Mouse (Mus musculus): ENCODE data around the gene Acot3. TPM values are rescaled to one million over a fixed set of nuclear protein-coding genes. Genes with fewer than 3 reads are reported as not detected.
"Not testable (repeated sequence)": the region's sequence is repeated elsewhere in the genome, so short reads cannot be mapped to it uniquely, and the experiment has no call there.

The Acot3 gene
- polyA plus RNA-seq, 1 experiment from 2014 or later: 0.34 TPM

DNA sequence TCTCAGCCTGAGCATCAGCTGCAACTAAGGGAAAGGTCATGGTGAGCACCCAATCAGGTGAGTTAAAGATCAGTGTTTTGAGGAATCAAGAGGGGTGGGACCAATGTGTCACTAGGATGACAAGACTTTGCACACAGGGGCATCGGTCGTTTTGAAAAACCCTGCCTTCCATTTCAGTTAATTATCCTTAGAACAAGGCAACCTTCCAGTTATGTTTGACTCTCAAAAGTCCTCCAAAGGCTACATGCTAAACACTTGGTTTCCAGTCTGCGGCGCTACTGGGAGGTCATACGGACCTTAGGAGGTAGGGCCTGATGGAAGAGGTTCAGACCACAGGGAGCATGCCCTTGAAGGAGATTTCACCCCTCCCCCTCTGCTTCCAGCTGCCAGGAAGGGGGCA lies 1.2 kb upstream of the Acot3 start:
- not testable (repeated sequence) for H3K9me3 ChIP-seq (replicated peaks); H3K4me2 ChIP-seq (replicated peaks); H3K9ac ChIP-seq; H3K4me1 ChIP-seq; H3K36me3 ChIP-seq; H3K4me3 ChIP-seq; H3K27ac ChIP-seq; ATAC-seq (ENCODE audit: low FRiP score)
- H3K27me3 ChIP-seq: peaks cover 29% of the 10 kb centered on the region
- 86% methylated on average over 5 of the region's 5 CpGs for WGBS

DNA sequence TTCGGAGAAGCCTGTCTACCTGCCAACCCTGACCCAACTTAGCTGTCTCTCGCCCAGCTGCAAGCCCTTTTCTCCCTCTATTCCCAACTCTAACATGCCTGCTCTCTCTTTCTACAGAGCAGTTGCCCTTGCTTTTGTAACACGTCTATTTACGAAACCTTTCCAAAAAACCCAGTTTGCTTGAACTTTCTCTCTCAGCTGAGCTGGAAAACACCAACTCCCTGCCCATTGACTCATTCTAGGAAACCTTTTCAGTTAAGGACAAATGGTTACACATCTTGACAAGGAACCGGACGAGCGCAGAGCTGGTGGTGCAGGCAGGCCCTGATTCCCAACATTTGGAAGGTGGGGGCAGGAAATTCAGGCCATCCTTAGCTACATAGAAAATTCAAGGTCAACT lies 665 bp downstream of the Acot3 start:
- H3K9me3 ChIP-seq (replicated peaks): peaks cover 7% of the 10 kb centered on the region; the same call in 1 of the 2 replicates
- no peak overlapping the region for H3K27ac ChIP-seq
- peaks cover 4% of the 10 kb centered on the region for H3K4me1 ChIP-seq
- ATAC-seq (ENCODE audit: low FRiP score): no peak
- no peak overlapping the region for H3K4me2 ChIP-seq (replicated peaks)
- H3K27me3 ChIP-seq: peaks cover 29% of the 10 kb centered on the region
- no peaks in the 10 kb centered on the region for H3K36me3 ChIP-seq
- no peak overlapping the region for H3K4me3 ChIP-seq
- 91% methylated on average over 7 of the region's 7 CpGs for WGBS
- H3K9ac ChIP-seq: no peak overlapping the region

DNA sequence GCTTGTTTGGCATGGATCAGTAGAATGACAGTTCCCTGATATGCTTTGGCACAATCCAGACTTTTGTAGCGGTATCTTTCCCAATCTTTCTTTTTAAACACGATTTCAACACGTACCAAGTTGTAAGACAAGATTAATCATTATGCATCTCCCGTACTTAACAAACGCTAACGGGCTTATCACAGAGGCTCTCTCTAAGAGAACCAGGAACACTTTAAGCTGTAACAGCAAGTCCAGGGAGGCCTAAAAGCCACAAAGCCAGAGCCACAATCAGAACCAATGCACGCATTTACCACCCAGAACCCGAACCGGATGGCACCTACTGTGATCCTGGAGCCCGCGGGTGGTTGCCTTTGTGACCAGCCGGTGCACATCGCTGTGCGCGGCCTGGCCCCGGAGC lies 1.2 kb downstream of the Acot3 start:
- Histone ChIP-seq H3K27me3 (peaks cover 29% of the 10 kb centered on the region), H3K4me2 (replicated peaks) (peak overlapping the region; percentile 84), H3K4me3 (peak overlapping the region; percentile 49), H3K4me1 (peaks cover 4% of the 10 kb centered on the region), H3K9me3 (replicated peaks) (peaks cover 1% of the 10 kb centered on the region; the same call in 1 of the 2 replicates), H3K27ac (no peak overlapping the region), H3K36me3 (no peaks in the 10 kb centered on the region), H3K9ac (peak overlapping the region; percentile 60)
- ATAC-seq (ENCODE audit: low FRiP score): no peak
- 17% methylated on average over 16 of the region's 16 CpGs for WGBS

DNA sequence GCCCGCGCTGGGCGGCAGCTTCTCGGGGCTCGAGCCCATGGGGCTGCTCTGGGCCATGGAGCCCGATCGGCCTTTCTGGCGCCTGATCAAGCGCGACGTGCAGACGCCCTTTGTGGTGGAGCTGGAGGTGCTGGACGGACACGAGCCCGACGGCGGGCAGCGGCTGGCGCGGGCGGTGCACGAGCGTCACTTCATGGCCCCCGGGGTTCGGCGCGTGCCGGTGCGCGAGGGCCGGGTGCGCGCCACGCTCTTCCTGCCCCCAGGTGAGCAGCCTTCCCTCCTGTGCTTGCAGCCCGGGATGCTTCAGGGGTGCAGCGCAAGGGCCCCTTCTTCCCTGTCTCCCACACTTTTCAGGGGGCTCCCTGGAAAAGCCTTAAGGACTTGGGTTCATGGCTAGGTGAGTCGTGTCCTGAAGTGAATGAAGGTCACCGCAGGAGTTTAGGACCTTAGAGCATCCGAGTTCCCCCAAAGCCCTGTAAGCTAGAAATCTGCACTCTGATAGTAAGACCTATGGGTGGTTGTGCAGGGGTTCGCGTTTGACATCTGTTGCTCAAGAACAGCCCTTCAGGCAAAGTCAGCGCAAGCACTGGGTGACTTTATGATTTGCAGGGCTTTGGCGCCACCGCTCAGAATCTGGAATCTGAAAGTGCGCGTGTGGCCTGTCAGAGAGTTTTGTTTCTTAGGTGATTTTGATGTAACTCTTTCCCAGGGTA lies 1.9 kb downstream of the Acot3 start:
- Histone ChIP-seq H3K9ac (peak overlapping the region; percentile 60), H3K27ac (no peak overlapping the region), H3K9me3 (replicated peaks) (no peaks in the 10 kb centered on the region; the same call in 1 of the 2 replicates), H3K4me1 (peaks cover 4% of the 10 kb centered on the region), H3K36me3 (no peaks in the 10 kb centered on the region), H3K4me3 (peak overlapping the region; percentile 49), H3K27me3 (peaks cover 29% of the 10 kb centered on the region), H3K4me2 (replicated peaks) (peak overlapping the region; percentile 84)
- no peak for ATAC-seq (ENCODE audit: low FRiP score)
- 5% methylated on average over 26 of the region's 46 CpGs for WGBS

DNA sequence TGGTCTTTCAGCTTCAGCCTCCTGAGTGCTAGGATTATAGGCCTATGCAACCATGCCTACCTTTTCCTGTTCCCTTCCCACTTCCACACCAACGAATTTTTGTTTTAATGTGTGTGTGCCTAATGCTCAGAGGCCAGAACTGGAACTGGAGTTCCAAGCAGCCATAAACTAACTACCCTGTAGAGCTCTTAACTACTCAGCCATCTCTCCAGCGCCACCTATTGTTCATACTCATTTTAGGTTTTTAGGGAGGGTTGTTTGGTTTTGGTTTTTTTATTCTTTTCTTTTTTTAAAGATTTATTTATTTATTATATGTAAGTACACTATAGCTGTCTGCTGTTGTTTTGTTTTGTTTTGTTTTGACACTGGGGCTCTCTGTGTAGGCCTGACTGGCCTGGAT lies 9.0 kb downstream of the Acot3 start:
- 31% methylated on average over 2 of the region's 2 CpGs for WGBS
- Histone ChIP-seq H3K27me3 (no peaks in the 10 kb centered on the region), H3K9ac (no peak overlapping the region), H3K36me3 (no peaks in the 10 kb centered on the region), H3K27ac (no peak overlapping the region), H3K4me3 (no peak overlapping the region), H3K4me2 (replicated peaks) (no peak overlapping the region), H3K4me1 (no peaks in the 10 kb centered on the region), H3K9me3 (replicated peaks) (no peaks in the 10 kb centered on the region)
- no peak for ATAC-seq (ENCODE audit: low FRiP score)

DNA sequence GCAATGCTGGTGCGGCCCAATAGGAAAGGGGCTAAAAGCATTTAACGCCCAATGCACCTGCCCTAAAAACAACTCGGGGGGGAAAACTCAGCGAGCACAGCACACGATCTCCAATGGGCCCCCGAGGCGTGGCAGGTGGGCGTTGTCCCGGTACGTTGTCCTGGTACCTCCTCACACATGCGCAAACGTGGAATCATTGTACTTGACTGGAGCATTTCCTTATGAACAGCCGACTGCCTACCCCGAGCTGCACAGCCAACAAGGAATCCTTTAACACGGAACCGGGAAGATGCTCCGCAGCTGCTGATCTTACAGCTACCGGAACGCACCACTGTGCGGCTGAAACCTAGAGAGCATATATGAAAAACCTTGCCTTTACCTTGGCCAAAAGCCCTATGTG lies 10.4 kb downstream of the Acot3 start:
- Histone ChIP-seq H3K4me1 (no peaks in the 10 kb centered on the region), H3K4me2 (replicated peaks) (no peak overlapping the region), H3K4me3 (no peak overlapping the region), H3K27me3 (peaks cover 7% of the 10 kb centered on the region; the same call in 1 of the 2 replicates), H3K36me3 (no peaks in the 10 kb centered on the region), H3K9ac (no peak overlapping the region), H3K9me3 (replicated peaks) (no peaks in the 10 kb centered on the region), H3K27ac (no peak overlapping the region)
- WGBS: 94% methylated on average over 20 of the region's 20 CpGs
- ATAC-seq (ENCODE audit: low FRiP score): no peak

DNA sequence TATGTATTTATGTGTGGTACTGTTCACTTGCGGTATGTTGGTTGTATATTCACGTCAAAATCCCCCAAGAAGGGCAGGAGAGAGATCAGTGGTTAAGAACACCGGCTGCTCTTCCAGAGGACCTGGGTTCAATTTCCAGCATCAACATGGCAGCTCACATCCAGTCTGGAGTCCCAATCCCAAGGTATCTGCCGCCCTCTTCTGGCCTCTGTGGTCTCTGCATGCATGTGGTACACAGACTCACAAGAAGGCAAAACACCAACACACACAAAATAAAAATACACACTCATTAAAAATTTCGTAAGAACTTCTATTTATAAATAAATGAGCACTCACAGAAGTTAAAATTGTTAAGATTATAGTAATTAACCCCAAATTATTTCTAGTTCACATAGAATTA lies 11.3 kb downstream of the Acot3 start:
- Histone ChIP-seq H3K36me3 (no peaks in the 10 kb centered on the region), H3K4me3 (no peak overlapping the region), H3K9me3 (replicated peaks) (no peaks in the 10 kb centered on the region), H3K9ac (no peak overlapping the region), H3K27ac (no peak overlapping the region), H3K4me1 (no peaks in the 10 kb centered on the region), H3K27me3 (peaks cover 16% of the 10 kb centered on the region), H3K4me2 (replicated peaks) (no peak overlapping the region)
- WGBS: 65% methylated on average over 5 of the region's 5 CpGs
- no peak for ATAC-seq (ENCODE audit: low FRiP score)

DNA sequence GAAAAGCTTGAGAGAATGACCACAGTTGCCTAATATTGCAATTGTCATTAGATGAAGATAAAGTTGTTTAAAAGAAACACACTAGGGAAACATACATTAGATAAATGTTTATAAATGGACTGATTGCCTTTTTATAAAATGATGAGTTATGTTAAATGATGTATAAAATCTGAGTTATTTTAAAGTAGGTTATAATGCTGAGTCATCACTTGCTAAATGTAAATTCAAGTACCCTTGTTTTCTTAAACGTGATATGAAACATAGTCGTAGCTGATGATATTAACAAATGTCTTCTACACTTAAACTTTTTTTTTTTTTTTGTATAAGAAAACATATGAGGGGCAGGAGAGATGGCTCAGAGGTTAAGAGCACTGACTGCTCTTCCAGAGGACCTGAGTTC lies 11.9 kb downstream of the Acot3 start:
- H3K36me3 ChIP-seq: no peaks in the 10 kb centered on the region
- ATAC-seq (ENCODE audit: low FRiP score): no peak
- no peak overlapping the region for H3K27ac ChIP-seq
- WGBS: 88% methylated on average over 2 of the region's 2 CpGs
- H3K9me3 ChIP-seq (replicated peaks): no peaks in the 10 kb centered on the region
- H3K9ac ChIP-seq: no peak overlapping the region
- H3K4me2 ChIP-seq (replicated peaks): no peak overlapping the region
- H3K4me3 ChIP-seq: no peak overlapping the region
- H3K4me1 ChIP-seq: no peaks in the 10 kb centered on the region
- peaks cover 22% of the 10 kb centered on the region for H3K27me3 ChIP-seq

DNA sequence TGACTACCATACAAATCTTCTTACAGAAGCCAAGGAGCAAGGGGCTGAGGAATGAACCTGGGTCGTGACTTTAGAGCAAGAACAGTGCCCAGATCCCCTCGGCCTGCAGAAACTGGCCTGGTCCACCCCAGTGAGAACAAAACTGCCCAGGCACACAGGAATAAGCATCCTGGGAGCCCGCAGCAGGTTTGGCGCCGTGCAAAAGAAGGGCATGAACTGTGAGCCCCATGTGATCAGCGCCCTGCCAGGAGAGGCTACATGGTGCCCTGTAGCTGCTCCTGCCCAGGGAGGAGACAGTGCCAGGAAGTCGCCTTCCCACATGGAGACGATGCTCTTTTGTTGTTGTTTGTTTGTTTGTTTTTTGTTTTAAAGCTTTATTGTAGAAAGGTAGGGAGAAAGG lies 12.7 kb downstream of the Acot3 start:
- H3K9ac ChIP-seq: no peak overlapping the region
- H3K4me3 ChIP-seq: no peak overlapping the region
- H3K27me3 ChIP-seq: peaks cover 28% of the 10 kb centered on the region
- no peak overlapping the region for H3K4me2 ChIP-seq (replicated peaks)
- H3K4me1 ChIP-seq: no peaks in the 10 kb centered on the region
- WGBS: 70% methylated on average over 8 of the region's 8 CpGs
- no peaks in the 10 kb centered on the region for H3K36me3 ChIP-seq
- no peak overlapping the region for H3K27ac ChIP-seq
- ATAC-seq (ENCODE audit: low FRiP score): no peak
- H3K9me3 ChIP-seq (replicated peaks): no peaks in the 10 kb centered on the region

DNA sequence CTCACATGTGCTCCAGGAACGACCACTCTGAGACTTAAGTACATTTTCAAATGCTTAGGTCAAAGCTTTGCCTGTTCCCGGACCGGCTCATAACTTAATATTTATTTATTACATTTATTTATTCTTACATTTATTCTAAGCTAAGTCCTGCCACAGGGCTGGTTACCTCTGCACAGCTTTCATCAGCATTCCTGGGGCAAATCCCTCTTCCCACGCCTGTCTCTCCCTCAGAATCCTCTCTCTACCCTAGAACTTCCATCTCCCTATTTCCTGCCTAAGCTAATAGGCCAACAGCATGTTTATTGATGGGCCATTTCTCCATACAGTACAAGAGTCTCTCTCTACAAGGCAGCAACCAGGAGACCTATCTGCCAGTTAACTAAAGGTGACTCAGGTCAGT lies 15.8 kb downstream of the Acot3 start:
- Histone ChIP-seq H3K27ac (no peak overlapping the region), H3K9ac (no peak overlapping the region), H3K4me1 (no peaks in the 10 kb centered on the region), H3K36me3 (no peaks in the 10 kb centered on the region), H3K4me3 (no peak overlapping the region), H3K9me3 (replicated peaks) (no peaks in the 10 kb centered on the region), H3K4me2 (replicated peaks) (no peak overlapping the region), H3K27me3 (peaks cover 45% of the 10 kb centered on the region)
- 84% methylated on average over 4 of the region's 4 CpGs for WGBS
- ATAC-seq (ENCODE audit: low FRiP score): no peak

DNA sequence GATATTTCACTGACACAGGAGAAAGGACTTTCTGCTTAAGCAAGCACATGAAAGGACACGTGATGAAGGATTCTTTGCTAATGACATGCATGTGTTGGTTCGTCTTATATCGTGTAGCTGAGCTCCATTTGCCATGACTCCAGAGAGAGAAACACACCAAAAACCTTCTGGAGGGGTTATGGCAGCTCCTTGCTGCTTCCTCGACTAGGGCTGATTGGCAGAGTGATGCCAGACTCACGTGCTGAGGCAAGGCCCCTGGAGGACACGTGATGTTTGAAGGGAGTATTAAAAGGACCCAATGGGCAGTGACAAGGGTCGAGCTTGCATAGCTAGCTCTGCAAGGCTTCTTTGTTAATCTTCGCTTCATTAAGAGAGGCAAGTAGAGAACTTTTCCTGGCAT lies 16.4 kb downstream of the Acot3 start:
- H3K36me3 ChIP-seq: no peaks in the 10 kb centered on the region
- peaks cover 45% of the 10 kb centered on the region for H3K27me3 ChIP-seq
- no peaks in the 10 kb centered on the region for H3K4me1 ChIP-seq
- no peak for ATAC-seq (ENCODE audit: low FRiP score)
- WGBS: 58% methylated on average over 8 of the region's 8 CpGs
- H3K9me3 ChIP-seq (replicated peaks): no peaks in the 10 kb centered on the region
- H3K9ac ChIP-seq: no peak overlapping the region
- no peak overlapping the region for H3K27ac ChIP-seq
- no peak overlapping the region for H3K4me2 ChIP-seq (replicated peaks)
- no peak overlapping the region for H3K4me3 ChIP-seq

DNA sequence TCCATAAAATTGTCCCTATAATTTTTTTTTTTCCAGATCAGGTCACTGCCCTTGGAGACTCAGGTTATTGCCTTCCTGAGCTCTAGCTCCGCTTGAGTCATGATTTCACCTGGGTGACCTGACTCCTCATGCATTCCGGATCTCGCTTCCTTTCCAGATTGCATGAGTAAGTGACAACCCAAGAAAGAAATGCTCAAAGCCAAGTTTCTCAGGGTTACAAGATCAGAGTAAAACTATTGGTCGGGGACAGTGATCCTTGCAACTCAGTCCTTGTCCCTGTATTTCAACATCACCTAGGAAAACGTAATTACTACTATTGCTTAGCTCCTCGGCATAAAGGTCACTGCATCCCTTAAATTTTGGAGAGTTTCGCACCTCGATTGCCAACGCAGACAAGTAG lies 17.0 kb downstream of the Acot3 start, which contains the start of gene Acot5:
Gene Acot5, plus strand, starts transcription at position 340 of the 400 bp plus-strand sequence.
- H3K4me3 ChIP-seq: peak within 1 kb of the TSS; percentile 38
- peak within 1 kb of the TSS; percentile 61 for H3K4me2 ChIP-seq (replicated peaks)
- H3K4me1 ChIP-seq: no peaks in the 10 kb centered on the region
- no peaks in the 10 kb centered on the region for H3K9me3 ChIP-seq (replicated peaks)
- ATAC-seq (ENCODE audit: low FRiP score): no peak
- H3K9ac ChIP-seq: peak within 1 kb of the TSS; percentile 49; the same call in 1 of the 2 replicates
- 60% methylated on average over 9 of the region's 9 CpGs for WGBS
- H3K27ac ChIP-seq: no peak within 1 kb of the TSS
- H3K36me3 ChIP-seq: no peaks in the 10 kb centered on the region
- H3K27me3 ChIP-seq: peaks cover 45% of the 10 kb centered on the region

DNA sequence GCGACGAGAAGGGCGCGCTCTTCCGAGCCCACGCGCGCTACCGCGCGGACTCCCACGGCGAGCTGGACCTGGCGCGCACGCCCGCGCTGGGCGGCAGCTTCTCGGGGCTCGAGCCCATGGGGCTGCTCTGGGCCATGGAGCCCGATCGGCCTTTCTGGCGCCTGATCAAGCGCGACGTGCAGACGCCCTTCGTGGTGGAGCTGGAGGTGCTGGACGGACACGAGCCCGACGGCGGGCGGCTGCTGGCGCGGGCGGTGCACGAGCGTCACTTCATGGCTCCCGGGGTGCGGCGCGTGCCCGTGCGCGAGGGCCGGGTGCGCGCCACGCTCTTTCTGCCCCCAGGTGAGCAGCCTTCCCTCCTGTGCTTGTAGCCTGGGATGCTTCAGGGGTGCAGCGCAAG lies 17.6 kb downstream of the Acot3 start:
- H3K36me3 ChIP-seq; H3K9me3 ChIP-seq (replicated peaks); ATAC-seq (ENCODE audit: low FRiP score); H3K27ac ChIP-seq; H3K4me1 ChIP-seq: not testable (repeated sequence)
- H3K4me3 ChIP-seq: peak overlapping the region; percentile 38
- H3K4me2 ChIP-seq (replicated peaks): peak overlapping the region; percentile 61
- peak overlapping the region; percentile 49; the same call in 1 of the 2 replicates for H3K9ac ChIP-seq
- peaks cover 45% of the 10 kb centered on the region for H3K27me3 ChIP-seq
- 2% methylated on average over 46 of the region's 52 CpGs for WGBS
